Mouse (Mus musculus): ENCODE data around the gene B130006D01Rik.
A peak's percentile ranks its signal among the peaks of the same experiment; 100 is the strongest.

The B130006D01Rik gene

DNA sequence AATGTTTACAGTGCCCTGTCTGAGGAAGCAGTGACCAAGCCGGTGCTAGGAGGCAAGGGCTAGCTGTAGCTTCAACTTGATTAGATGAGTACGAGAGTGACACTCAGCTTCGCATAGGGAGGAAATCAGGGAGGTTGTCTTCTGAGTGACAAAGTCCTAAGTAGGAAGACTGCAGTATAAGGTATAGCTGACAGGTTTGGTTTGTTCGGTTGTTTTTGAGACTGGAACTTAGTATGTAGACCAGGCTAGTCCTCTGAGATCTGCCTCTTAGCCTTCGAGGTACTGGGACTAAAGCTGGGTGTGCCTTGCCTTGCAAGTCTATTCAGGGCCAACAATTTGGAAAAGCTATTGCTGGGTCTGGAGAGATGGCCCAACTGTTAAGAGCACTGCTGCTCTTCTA lies at the start of gene B130006D01Rik:
Gene B130006D01Rik, plus strand, starts transcription at position 301 of the 400 bp plus-strand sequence.
- DNase-seq = no peak

DNA sequence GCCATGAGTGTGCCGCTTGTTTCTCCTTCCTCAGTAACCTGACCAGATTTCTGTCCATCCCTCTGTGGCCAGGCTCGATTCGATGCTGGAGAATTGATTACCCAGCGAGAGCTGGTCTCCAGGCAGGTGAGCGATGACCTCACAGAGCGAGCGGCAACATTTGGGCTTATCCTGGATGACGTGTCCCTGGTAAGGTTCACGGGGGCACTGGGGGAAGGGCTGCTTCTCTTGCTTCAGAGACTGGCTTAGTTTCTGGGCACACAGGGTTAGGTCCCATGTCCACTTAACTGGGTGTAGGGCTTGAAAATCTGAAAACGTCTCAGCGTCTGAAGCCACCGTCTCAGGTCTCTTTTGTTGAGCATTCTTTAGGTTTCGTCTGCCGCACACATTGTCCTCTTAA lies 47.9 kb upstream of the B130006D01Rik start:
- no peak for DNase-seq

DNA sequence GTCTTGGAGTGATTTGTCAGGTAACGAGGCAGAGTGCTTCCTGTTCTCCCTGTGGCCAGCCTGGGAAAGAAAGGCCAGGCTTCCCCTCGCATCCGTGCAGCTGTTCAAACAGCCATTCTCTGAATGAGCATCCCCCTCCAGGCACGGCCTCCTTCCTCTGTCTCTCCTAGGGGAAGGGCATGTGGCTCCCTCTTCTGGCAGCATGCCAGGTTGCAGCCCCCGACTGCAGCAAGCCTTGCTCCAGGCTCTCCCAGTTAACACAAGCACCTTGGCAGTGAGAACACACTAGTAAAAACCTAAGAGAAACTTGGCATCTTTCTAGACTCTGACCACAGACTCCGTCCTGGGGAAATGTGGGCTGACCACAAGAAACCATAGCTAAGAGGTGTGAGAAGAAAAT lies 47.1 kb upstream of the B130006D01Rik start:
- DNase-seq = peak; percentile 74

DNA sequence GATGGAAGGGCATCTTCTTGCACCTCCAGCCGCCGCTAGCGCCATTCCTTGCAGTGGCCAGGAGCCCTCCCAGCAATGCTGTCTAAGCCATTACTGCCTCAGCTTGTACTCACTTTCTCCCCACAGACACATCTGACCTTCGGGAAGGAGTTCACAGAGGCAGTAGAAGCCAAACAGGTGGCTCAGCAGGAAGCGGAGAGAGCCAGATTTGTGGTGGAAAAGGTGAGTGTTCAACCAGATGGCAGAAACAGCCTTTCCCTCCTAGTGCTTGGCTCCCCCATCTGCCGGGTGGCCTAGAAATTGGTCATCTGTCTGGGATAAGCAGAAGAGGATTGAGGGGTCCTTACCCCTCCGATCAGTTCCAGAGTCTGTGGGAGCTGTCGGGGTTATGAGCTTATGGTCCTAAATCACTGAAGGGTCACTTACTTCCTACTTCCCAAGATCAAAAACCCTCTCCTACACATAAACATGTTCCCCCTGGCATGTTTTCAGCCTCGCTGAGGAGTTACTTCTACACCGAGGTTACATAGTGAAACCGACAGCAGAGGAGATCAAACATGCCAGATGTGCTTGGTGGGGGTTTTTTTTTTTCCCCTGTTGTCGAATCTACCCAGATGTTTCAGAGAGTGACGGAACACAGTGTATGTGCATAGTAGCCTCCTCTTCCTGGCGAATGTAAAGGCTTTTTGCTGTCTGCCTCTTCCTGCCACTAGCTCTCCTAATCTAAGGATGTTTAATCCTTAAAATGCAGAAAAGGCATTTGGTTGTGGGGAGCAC lies 45.3 kb upstream of the B130006D01Rik start:
- DNase-seq = no peak

DNA sequence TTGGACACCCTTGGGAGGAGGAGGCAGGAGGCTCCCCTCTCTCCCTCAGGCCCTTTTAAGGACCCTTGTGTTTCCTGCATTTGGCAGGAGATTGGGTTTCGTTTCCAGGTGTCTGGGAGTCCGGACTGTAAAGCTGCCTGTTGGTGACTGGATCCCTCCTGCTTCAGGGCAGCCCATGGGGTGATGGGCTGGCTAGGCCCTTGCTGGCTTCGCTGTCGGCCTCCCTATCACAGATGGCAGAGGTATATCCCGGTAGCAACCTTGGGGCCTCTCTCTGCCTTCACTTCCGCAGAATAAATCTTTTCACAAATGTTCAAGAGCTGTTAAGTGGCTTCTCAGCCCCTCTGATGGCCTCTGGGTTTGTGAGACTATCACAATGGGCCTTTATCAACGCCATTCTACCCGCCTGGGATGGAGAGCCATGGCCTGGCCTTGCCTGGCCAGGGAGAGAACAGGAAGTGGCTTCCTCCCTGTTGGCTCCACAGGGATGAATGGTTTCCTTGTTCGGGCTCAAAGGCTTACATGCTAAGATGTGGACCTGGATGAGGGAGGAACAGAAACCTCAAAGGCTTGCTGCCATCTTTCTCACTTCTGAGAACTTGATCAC lies 41.3 kb upstream of the B130006D01Rik start:
- DNase-seq = no peak

DNA sequence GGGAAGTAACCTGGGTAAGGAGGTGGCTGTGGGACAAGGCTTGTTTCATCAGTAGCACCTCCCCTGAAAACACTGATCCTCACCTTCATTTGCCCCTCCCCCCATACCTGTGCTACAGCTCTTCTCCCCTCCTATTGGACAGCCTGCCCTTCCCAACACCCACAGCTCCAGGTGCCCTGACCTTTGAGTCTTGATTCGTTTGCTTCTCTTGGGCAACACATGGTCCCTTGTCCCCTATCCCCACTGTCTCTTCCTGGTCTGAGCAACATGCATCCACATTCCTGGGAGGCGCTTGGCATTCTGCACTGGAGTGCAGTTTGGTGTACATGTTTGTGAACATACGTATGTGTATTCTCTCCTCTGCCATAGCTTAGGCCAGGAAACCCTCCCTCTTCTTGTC lies 40.4 kb upstream of the B130006D01Rik start:
- DNase-seq = no peak

DNA sequence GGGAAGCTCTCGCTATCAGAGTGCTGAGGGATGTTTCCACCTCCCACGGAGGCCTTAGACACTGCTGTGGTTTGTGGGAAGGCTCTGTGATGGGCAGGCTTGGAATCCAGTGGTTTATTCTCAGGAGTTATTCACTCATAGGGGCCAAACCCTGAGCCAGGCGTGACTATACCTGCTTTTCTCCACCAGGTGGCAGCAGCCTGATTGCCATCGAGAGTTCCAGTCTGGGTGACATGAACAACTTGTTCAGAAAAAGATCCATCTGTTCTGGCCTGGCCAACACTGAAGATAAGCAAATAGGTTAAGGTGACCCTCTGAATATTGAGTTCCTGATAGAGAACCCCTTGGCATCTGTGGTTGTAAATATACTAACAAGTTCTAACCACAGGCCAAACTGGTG lies 37.4 kb upstream of the B130006D01Rik start:
- peak; percentile 68 for DNase-seq

DNA sequence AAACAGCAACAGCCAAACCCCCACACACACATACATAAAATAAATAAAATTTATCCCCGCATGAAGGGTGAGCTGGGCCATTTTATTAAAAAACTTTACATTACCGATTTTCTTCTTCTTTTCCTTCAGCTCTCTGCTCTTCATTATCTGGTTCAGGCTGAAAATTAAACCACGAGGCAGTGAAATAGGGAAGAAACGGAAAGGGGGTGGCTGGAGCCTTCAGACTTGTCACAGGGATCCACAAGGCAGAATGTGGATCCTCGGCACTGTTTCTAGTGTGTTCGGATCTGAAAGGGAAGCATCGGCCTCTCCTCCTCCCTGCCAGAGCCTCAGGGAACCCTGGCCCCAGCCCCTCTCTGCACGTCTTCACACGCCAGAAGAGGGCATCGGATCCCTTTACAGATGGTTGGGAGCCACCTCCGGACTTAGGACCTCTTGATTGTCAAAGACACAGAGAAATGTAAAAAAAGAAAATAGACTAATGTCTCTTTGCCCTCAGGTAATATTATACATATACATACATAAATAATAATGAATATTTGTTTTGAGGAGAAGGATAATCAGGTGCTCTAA lies 36.2 kb upstream of the B130006D01Rik start:
- DNase-seq = no peak

DNA sequence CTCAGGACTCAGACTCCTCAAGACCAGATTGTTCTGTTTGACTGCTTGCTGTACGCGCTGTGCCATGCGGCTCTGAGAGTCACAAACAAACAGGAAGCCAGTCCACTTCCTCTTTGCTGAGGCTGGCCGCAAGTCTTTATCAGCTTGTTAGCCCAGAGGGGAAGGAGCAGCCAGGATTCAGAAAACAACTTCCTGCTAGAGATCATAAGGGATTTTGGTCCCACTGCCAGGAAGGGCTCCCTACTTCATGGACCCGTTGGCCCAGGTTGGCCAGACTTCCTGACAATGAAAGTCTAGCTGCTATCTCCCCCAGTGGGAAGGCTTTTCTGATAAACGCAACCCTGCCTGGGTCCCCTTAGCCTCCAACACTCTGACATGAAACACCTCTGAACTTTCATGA lies 34.9 kb upstream of the B130006D01Rik start:
- DNase-seq = no peak

DNA sequence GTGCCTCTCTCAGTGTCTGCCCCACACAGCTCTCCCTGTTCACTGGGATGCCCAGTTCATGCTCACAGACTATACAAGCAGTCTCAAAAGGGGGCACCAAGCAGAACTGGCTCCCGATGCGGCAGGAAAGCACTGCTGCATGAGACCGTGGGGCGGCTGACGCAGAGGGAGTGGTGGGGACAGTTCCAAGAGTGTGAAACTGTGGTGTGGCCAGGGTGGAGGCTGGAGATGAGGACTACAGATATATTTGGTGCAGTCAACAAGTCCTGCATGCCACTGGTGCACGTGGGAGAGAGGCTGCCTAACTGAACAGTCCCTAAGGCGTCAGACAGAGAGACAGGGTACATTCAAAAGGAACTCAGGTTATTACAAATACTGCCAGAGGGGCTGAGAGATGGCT lies 34.4 kb upstream of the B130006D01Rik start:
- DNase-seq = no peak

DNA sequence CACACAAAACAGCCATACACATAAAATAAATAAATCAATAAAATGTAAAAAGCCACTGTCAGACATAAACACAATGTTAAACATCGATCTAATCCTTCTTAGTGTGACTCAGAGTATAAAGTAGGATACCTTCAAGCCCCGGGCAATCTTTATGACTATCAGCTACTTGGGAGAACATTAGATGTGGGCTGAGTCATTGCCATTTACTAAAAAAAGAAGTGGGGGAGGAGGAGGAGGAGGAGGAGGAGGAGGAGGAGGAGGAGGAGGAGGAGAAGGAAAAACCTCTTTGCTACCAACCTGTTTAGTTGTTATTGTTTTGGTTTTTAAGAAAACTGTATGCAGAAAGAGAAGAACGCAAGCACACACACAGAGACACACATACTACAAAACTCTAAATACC lies 33.8 kb upstream of the B130006D01Rik start:
- no peak for DNase-seq

DNA sequence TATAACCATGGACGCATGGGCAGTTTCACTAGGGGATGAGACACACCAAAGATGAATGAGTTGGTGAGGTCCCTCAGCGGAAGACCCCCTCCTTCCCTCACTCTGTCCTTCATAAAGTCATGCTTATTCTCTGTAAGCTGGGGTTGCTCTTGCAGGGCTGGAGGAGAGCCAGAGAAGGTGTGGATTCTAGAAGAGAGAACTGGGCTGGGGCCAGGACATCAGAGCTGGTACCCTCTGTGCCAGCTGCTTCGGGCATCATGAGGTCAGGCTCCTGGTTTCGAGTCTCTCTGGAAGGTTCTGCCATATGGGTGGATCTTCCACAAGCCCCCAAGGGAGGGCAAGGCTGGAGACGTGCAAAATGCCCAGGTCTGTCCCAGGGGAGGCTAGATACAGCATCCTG lies 24.8 kb upstream of the B130006D01Rik start:
- no peak for DNase-seq

DNA sequence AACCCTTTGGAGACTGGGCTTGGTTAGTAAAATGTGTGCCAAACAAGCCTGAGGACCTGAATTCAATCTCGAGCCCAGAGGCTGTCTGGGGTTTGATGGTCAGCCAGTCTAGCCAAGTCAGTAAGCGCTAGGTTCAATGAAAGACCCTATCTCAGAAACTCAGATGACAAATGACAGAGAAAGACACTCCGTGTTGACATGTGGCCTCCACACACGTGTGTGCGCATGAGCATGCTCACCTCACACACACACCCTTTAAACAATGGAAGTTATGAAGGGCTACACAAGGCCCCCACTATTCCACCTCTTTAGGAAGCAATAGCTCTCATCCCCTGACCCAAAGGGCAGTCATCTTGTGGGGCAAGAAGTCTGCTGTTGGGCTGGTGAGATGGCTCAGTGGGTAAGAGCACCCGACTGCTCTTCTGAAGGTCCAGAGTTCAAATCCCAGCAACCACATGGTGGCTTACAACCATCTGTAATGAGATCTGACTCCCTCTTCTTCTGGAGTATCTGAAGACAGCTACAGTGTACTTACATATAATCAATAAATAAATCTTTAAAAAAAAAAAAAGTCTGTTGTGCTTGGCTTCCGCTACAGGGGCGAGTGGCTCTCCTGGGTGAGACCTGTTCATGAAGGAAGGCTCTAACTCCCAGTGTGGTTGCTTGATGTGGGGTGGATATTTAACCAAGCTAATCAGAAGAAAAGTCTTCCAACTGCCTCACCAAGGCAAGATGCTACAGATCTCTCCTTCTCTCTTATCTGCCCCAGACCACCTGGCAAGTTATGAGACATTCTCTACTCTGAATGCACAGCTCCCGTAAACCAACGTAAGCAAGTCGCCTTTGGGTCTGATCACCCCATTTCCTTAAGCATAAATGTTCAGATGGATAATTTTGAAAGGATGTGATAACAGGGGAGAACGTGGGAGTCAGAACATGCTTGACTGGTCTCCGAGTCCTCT lies 22.3 kb upstream of the B130006D01Rik start:
- DNase-seq = no peak

DNA sequence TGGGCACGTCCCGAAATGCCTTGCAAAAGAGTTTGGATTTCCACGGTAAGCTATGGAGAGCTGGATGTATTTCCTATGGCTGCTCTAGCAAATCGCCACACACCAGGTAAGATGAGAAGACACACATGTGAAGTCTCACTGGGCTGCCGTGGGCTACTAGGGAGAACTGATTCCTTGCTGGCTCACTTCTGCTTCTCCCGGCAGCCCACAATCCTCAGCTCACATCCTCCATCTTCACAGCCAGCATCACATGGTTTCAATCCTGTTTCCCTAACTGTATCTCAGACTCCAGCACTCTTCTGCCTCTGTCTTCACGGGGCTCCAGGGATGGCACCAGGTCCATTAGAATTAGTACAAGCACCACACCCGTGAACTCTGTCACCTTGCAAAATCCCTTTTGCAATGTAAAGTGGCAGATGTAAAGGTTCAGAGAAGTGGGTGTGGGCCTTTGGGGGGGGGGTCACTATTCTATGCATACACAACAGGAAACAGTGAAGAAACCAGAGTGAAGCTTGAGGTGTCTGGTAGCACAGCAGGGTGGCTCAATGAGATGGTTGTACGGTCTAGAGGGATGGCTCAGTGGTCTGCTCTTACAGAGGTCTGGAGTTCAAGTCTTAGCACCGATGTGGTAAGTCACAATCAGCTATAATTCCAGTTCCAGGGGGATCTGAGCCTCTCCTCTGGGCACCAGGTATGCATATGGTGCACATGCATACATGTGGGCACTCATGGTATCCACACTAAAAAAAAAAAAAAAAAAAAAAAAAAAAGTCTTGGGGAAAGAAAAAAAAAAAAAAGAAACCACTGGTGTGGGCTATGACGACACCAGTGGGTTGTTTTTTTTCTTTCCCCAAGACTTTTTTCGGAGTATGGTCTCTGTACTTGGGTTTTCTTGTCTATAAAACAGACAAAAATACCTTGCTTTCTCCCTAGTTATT lies 19.1 kb upstream of the B130006D01Rik start:
- DNase-seq = no peak

DNA sequence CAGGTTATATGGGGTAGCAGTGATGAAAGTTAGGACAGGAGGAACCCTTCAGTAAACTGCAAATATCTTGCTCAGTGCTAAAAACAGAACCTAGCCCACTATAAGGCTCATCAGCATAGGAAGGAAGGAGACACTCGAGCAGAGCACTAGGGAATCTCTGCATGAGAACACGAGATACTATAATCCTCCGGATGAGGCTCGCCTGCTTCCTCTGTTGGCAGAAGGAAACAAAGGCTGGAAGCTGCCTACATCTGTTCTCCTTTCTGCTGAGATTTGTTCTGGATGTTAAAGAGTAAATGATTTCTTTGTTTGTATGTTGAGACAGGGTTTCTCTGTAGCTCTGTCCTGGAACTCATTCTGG lies 18.4 kb upstream of the B130006D01Rik start:
- DNase-seq = no peak

DNA sequence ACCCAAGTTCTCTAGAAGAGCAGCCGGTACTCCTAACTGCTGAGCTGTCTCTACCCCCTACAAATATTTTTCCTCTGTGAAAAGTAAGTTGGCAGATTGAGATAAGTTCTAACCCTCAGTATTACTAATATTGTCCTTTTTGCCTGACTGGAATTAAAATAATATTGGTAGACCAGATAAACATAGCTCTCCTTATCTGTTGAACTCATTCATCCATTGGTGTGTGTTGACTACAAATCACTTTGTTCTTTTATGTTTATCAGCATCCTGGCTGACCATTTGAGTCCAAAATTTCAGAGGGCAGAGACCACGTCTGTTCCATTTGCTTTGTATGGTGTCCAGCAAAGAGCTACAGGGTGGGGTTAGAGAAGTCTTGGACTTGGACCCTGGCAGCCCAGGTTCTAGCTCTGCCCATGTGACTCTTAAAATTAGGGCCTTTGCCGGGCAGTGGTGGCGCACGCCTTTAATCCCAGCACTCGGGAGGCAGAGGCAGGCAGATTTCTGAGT lies 13.8 kb upstream of the B130006D01Rik start:
- no peak for DNase-seq

DNA sequence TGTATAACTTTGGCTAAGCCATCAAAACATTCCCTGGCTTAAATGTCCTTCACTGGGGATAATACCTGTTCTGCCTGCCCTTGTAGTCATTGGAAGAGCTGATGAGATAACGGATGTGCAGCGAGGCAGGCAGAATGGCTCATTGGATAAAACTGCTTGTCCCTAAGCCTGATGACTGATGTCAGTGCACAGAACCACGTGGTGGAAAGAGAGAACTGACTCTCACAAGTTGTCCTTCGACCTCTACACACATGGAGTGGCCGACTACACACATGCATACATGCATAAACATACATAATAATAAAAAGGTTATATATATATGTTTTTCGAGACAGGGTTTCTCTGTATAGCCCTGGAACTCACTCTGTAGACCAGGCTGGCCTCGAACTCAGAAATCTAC lies 12.9 kb upstream of the B130006D01Rik start:
- no peak for DNase-seq

DNA sequence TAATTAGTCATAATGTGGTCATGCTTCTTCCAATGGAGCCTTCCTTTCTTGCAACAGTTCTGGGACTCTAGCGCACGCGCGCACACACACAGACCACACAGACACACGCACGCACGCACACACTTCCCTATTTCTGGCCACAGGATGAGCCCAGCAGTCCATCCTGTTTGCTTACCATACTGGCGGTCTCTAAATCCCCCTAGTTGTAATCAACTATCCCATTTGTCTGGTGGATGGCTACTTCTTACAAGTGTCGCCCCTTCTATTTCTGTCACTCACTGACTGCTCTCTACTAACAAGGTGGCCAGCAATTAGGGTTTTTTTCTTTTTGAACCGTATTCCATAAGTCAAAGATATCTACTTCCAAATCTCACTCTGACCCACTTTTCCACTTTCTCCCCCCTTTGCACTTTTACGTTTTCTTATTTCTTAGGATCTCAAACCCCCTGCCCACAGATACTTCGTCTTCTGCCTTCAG lies 11.3 kb upstream of the B130006D01Rik start:
- DNase-seq = no peak

DNA sequence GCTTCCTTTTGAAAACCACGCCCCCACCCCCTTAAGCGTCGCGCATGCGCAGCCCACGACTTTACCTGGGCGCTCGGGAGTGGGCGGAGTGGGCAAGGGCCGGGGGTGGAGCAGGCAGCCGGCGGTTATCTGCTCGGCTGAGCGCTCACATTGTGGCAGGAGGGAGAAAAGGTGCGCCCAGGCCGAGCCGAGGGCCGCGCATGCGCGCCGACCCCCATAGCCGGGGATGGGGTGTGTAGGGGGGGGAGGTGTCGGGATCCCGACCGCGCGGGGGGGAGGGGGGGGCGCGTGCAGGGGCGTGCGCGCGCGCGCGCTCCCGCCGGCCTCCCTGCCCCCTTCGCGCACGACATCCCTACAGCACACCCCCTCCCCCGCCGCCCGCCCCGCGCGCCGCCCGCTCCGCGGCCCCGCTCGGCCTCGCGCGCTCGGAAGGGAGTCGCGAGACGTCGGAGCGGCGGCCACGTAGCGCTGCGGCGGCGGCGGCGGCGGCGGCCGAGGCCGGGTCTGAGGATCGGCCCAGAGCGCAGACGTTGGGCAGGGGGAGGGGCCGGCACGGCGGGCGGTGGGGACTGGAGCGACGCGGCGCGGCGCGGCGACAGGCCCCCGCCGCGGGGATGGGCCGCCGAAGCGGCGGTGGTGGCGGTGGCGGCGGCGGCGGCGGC lies 10.7 kb upstream of the B130006D01Rik start, which contains the start of gene Zfp652:
Gene Zfp652, plus strand, starts transcription at position 111 of the 662 bp plus-strand sequence.
- DNase-seq = peak; percentile 75

DNA sequence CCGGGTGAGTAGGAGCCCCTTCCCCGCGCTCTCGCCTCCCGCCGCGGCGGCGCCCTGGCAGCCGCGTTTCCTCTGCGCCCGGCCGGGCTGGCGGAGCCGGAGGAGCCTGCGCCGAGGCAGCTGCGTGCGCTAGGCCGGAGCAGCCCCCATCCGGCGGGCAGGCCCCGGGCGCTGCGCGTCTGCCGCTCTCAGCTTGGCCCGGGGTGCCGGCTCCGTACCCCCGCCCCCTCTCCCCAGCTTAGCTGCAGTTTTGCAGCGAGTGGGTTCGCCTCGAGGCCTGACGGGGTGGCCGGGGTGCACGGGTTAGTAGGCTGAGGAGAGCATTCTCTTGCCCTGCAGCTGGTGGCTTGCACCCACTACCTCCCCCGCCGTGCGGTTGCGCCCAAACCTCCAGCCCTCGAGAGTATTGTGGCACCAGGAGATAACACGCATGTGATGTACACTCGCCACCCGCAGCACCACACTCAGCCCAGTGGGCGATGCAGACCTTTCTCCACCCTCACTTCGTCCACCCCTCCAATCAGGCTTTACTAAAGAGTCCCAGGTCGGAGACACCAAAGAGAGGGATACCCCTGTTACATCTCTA lies 10.1 kb upstream of the B130006D01Rik start:
- peak; percentile 54 for DNase-seq

DNA sequence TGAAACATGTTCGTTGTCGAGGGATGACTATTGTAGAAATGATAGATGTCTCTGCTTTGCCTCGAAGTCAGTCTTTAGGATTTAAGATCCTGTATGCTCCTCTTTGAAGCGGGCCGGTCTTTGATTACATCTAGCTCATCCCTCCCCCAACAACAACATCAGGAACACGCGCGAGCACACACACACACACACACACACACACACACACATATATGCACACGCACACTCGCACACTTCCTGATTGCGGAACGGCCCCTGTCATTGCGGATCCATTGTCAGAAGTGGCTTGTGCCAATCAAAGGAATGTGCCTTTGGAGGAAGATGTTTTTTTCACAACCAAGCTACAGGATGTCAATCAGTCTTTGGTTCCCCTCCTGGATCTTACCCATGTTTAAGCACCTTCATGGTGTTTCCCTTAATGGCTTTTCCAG lies 9.6 kb upstream of the B130006D01Rik start:
- DNase-seq = no peak

Measured in right cerebral cortex, postnatal 14 days (tissue).